Mouse (Mus musculus): ENCODE measurements around the gene Plppr1.

Gene Plppr1

GRCm38 (mm10) chr4:49059021-49059401, at the start of gene Plppr1:
TSS of gene Plppr1 (plus strand) at chr4:49059273.
- DNase-seq (ENCODE audit: low read depth, low spot score) = peak; percentile 79

- no peak for DNase-seq (ENCODE audit: low read depth, low spot score)
Observed at GRCm38 (mm10) chr4:49016701-49017100, 42.4 kb upstream of the Plppr1 start.

GRCm38 (mm10) chr4:49023221-49023620, 35.9 kb upstream of the Plppr1 start:
- no peak for DNase-seq (ENCODE audit: low read depth, low spot score)

GRCm38 (mm10) chr4:49038311-49038710, 20.8 kb upstream of the Plppr1 start:
- DNase-seq (ENCODE audit: low read depth, low spot score) = no peak

- no peak for DNase-seq (ENCODE audit: low read depth, low spot score)
Observed at GRCm38 (mm10) chr4:49039854-49040253, 19.2 kb upstream of the Plppr1 start.

GRCm38 (mm10) chr4:49041655-49042054, 17.4 kb upstream of the Plppr1 start:
- DNase-seq (ENCODE audit: low read depth, low spot score) = no peak

GRCm38 (mm10) chr4:49050628-49051027, 8.4 kb upstream of the Plppr1 start:
- peak; percentile 65 for DNase-seq (ENCODE audit: low read depth, low spot score)

GRCm38 (mm10) chr4:49057916-49058315, 1.2 kb upstream of the Plppr1 start:
- DNase-seq (ENCODE audit: low read depth, low spot score) = no peak

- DNase-seq (ENCODE audit: low read depth, low spot score) = peak; percentile 18
Observed at GRCm38 (mm10) chr4:49058557-49058956, 516 bp upstream of the Plppr1 start.

GRCm38 (mm10) chr4:49059402-49060381, 619 bp downstream of the Plppr1 start:
- DNase-seq (ENCODE audit: low read depth, low spot score) = peak; percentile 63

- DNase-seq (ENCODE audit: low read depth, low spot score) = no peak
Observed at GRCm38 (mm10) chr4:49069471-49069870, 10.4 kb downstream of the Plppr1 start.

GRCm38 (mm10) chr4:49072886-49073285, 13.8 kb downstream of the Plppr1 start:
- DNase-seq (ENCODE audit: low read depth, low spot score) = no peak

- no peak for DNase-seq (ENCODE audit: low read depth, low spot score)
Observed at GRCm38 (mm10) chr4:49075881-49076280, 16.8 kb downstream of the Plppr1 start.

- DNase-seq (ENCODE audit: low read depth, low spot score) = no peak
Observed at GRCm38 (mm10) chr4:49079399-49079798, 20.3 kb downstream of the Plppr1 start.

GRCm38 (mm10) chr4:49088205-49088604, 29.1 kb downstream of the Plppr1 start:
- no peak for DNase-seq (ENCODE audit: low read depth, low spot score)

GRCm38 (mm10) chr4:49090461-49090860, 31.4 kb downstream of the Plppr1 start:
- no peak for DNase-seq (ENCODE audit: low read depth, low spot score)

GRCm38 (mm10) chr4:49099448-49099847, 40.4 kb downstream of the Plppr1 start:
- no peak for DNase-seq (ENCODE audit: low read depth, low spot score)

- DNase-seq (ENCODE audit: low read depth, low spot score) = no peak
Observed at GRCm38 (mm10) chr4:49101934-49102768, 43.1 kb downstream of the Plppr1 start.

- DNase-seq (ENCODE audit: low read depth, low spot score) = no peak
Observed at GRCm38 (mm10) chr4:49102769-49103193, 43.7 kb downstream of the Plppr1 start.

- no peak for DNase-seq (ENCODE audit: low read depth, low spot score)
Observed at GRCm38 (mm10) chr4:49104860-49105259, 45.8 kb downstream of the Plppr1 start.

- DNase-seq (ENCODE audit: low read depth, low spot score) = no peak
Observed at GRCm38 (mm10) chr4:49107895-49108294, 48.8 kb downstream of the Plppr1 start.

- DNase-seq (ENCODE audit: low read depth, low spot score) = no peak
Observed at GRCm38 (mm10) chr4:49108371-49108770, 49.3 kb downstream of the Plppr1 start.
